Mouse (Mus musculus): ENCODE data around the gene Fbxw15.

DNA sequence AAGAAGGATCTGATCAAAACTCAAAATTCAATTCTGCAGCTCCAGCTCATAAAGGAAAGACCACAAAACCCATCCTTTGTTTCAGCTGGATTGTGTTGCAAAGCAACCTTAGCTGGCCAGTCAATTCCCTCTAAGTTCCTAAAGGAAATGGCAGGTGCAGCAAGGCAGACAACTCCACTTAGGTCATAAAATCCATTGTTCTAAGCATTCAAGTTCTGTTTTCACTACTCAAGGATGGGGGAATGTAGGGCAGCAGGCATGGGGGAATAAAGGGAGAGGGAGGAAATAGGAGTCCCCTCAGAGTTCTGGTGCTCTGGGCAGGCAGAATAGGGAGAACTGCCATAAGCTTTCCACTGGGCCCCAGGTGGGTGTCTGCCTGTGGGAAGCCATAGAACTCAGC, 29.2 kb upstream of the Fbxw15 start:
- TF ChIP-seq POLR2A (IDR thresholded peaks at IDR 0.05; ENCODE audit: low read depth, low read length) (no peak), CTCF (IDR thresholded peaks at IDR 0.05; ENCODE audit: extremely low read depth, insufficient read depth, insufficient read length, insufficient replicate concordance) (no peak)
